Mouse (Mus musculus) spleen, embryonic (tissue): ENCODE measurements around the gene Rnf208.

Source experiments
- CTCF ChIA-PET: fragments of 350-600 bp; sonication (Branson Sonifier 250); formaldehyde crosslinking; loops from one replicate; lab custom pipeline; 2022; lab: Charles Lee

The Rnf208 gene

DNA sequence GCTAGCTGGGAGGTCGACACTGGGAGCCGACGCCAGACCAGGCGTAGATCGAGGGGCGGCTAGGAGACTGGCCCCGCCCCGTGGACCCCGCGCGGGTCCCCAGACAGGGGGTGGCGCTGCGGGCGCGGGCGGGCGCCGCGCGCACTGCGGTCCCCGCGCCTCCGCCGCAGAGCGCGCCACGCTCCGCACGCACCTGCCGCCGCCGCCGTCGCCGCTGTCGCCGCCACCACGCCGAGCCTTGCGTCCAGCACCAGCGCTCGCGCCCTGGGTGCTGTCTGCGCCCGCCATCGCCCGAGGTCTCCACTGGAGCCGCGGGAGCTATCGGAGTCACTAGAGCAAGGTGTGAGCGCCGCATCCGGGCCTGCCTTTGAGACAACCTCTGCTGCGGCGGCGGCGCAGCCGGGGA, at the start of gene Rnf208, which contains the start of gene Cysrt1:
Rnf208 (plus strand) TSS at position 155 of the 406 bp plus-strand sequence.
Cysrt1 (minus strand) TSS at position 352 of the 406 bp plus-strand sequence.
- CTCF ChIA-PET: interaction anchor here (0.6 to 1.4 kb wide), 2 partner anchors 14 to 48 kb away, joined by 3 to 4 read pairs; no protein-coding TSS in a partner anchor

DNA sequence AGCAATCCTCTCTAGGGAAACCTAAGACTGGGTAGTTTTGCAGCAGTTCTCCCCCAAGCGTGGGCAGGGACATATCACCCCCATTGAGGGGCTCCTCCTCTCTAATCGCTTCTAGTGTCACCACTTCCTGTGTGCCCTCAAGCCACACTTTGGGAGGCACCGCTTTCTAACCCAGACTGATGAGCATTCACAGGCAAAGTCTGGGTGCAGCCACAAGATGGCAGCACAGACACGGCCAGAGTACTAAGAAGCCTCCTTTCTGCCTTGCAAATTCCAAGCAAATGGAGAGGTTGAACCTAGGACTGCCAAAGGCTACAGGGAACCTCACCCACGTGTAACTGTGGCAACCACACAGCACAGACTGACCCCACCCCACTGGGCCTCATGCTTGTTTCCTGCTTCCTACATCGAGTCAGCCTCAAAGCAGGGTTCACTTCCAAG, 48.7 kb upstream of the Rnf208 start:
- CTCF ChIA-PET: interaction anchor here (0.6 to 1.7 kb wide), 6 partner anchors 13 to 99 kb away, joined by 3 to 12 read pairs (median 4); partner anchors contain the start of gene Nrarp

DNA sequence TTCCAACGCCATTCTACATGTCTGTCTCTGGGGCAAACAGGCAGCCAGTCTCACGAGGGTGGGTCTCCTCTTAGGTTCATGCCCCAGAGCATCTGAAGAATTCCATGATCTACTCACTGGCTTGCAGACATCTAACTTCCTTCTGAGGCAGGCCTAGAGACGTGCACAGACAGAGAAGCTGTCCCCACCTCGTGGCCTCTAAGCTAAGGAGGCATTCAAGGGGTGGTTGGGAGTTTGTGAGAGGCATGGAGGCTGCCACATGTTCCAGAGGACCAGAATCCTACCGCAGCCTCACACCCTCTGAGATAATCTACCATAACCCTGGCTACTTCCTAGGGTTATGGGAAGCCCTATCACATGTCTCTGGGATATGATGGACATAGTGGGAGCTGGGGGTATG, 48.0 kb upstream of the Rnf208 start:
- CTCF ChIA-PET: interaction anchor here (0.5 to 1.7 kb wide), 7 partner anchors 13 to 311 kb away, joined by 3 to 10 read pairs (median 4); partner anchors contain the start of genes Nrarp and Tprn

DNA sequence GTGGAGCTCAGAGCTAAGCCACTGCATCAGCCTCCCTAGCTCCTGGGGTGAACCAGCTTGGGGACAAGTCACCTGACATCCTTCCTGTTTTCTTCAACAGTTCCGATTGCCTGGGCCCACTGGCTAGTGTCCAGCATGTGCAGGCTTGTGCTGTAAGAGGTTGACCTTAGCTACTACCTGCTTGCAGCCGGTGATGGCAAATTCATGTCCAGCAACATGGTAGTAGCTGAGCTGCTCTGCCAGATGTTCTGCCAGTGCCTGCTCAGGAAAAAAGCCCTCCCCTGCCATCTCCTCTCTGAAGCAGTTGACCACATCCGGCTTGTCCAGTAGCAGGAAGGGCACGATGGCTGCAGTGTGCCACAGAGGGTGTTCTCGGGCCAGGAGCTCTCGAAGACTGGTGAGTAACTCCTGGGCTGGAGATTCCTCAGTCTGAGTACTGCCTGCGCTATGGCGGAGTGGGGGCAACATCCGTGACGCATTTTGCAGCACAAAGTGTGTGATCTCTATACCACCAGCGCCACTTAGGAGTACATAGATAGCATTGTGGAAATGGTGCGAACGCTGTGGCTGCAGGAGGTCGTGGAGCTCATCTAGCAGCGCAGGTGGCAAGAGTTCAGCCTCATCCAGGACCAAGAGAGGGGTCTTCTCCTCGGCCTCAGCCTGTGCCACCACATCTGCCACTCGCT, 47.4 kb upstream of the Rnf208 start:
- CTCF ChIA-PET: interaction anchor here (0.5 to 1.7 kb wide), 6 partner anchors 14 to 312 kb away, joined by 3 to 10 read pairs (median 4); partner anchors contain the start of genes Nrarp and Tprn

DNA sequence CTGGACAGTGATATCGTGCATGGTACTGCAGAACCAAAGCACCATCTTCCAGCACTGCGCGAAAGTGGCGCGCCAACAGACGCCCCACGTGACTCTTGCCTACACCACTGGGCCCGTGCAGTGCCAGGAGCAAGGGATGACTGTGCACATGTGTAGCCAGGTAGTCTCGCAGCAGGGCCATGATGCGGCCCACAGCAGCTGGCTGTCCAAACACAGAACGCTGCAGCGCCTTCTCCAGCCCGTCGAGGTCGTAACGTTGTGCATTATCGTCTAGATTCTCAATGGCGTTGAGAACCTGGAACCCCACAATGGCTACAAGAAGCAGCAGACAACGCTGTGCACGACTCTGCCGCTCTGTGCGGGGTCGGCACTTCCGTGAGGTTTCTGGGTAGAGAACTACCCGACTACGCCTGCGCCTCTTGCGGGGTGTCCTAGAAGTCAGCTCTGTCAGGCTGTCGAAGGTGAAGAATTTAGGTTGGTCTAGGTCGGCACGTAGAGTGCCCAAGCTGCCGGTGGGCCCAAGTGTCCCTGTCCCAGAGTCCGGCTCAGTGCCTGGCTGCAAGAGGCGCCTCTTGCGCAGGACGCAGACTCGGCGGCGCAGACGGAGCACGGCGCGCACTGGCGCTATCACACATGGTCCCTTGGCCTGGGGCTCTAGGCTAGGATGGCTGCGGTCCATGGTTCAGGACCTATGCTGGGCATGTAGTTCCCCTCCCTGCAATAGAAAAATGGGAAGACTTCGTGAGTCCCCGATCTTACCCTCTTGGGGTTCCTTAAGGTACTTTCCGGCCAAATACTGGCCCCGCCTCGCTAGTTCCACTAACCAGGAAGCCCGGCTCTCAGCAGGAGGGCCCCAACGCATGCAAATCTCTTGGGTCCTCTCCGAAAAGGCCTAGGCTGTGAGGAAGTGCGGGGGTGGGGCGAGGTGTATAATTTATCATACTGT, 46.6 kb upstream of the Rnf208 start:
- CTCF ChIA-PET: interaction anchor here (1.1 to 1.3 kb wide), 2 partner anchors 33 to 66 kb away, joined by 4 to 5 read pairs; no protein-coding TSS in a partner anchor

DNA sequence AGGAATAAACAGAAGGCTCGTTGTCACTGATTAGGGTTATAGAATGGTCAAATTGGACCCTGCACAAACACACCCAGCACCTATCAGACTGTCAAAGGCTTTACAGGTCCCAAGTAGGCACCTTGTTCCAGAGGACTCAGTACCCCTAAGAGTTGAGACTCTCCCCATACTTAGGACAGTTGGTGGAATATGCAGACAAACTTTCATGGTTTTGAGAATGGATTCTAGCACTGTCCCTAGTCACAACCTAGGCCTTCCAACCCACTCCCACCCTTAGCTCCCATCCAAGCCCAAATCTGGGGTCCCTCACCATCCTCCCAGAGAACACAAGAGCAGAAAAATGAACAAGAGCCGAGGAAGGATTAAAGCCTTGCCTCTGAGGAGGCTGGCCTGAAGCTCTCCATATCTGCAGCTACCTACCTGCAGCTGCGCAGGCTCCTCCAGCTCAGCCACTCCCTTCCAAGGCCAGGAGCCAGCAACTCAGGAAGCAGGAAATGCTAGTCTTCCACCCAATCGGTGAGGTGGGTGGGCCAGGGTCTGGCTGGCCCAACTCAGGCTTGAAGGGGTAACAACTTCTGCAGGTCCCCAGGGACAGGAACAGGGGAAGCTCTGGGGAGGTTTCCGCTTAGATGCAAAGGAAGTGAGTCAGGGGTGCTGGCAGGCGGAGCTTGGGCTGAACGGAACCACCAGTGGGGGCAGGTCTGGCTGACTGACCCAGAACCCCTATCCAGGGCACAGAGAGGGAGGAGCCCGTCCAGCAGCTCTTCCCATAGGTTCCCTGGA, 45.7 kb upstream of the Rnf208 start, which contains the start of gene Tor4a:
Tor4a (minus strand) TSS at position 715 of the 783 bp plus-strand sequence.
- CTCF ChIA-PET: interaction anchor here (0.5 to 1.3 kb wide), 3 partner anchors 32 to 65 kb away, joined by 4 to 11 read pairs (median 5); no protein-coding TSS in a partner anchor

DNA sequence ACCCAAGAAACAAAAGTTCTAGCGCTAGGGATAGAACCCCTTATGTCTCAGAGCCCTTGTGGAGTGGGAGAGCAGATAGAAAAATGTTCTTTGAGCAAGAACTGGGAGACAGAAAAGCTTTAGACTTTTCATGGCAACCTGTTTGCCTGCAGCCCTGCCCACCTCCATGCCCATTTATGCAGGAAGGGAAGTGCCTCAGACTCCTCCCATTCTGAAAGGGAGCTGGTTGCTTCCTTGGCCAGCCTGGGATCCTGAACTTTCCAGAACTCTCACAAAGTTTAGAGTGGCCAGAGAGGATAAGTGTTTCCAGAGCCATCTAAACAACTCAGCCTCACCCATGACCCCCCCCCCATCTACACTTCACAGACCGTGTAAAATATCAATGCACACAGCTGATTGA, 44.9 kb upstream of the Rnf208 start:
- CTCF ChIA-PET: interaction anchor here (0.5 to 1.3 kb wide), 4 partner anchors 13 to 64 kb away, joined by 3 to 11 read pairs (median 4); no protein-coding TSS in a partner anchor

DNA sequence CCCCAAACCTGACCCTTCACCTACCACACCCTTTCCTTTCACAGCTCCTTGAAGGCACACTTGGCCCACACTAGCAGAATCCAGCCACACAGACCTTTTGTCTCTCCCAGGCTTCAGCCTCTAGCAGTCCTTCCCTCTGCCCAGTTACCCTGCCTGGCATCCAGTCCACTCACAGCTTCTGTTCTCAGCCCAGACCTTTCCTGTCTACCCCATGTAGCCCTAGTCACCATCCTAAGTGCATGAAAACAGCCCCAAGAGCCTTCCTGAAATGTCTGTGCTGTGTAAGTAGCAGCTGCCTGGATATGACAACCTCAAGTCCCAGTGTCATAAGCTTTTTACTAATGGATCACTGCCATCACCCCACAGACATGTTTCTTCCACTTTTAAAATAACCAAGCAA, 44.1 kb upstream of the Rnf208 start:
- CTCF ChIA-PET: interaction anchor here (0.6 kb wide), 1 partner anchor 59 kb away, joined by 3 read pairs; no protein-coding TSS in a partner anchor

DNA sequence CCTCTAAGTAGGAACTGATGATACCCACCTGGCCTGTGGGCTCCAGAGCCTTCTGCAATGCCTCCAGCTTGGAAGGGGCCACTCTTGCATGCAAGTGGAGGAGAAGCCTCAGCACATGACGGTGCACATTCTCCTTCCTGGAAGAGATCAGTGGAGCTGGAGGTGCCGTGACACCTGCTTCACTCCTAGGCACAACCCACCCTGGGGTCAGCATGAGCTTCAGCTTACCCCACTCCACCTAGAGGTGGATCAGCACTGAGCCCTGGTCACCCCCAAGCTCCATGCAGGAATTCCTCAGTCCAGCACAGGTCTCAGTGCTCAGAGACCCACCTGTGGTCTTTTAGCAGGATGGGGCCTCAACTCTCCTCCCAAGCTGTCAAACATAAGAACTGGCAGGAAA, 41.4 kb upstream of the Rnf208 start:
- CTCF ChIA-PET: interaction anchor here (0.5 kb wide), 1 partner anchor 8 kb away, joined by 4 read pairs; no protein-coding TSS in a partner anchor

DNA sequence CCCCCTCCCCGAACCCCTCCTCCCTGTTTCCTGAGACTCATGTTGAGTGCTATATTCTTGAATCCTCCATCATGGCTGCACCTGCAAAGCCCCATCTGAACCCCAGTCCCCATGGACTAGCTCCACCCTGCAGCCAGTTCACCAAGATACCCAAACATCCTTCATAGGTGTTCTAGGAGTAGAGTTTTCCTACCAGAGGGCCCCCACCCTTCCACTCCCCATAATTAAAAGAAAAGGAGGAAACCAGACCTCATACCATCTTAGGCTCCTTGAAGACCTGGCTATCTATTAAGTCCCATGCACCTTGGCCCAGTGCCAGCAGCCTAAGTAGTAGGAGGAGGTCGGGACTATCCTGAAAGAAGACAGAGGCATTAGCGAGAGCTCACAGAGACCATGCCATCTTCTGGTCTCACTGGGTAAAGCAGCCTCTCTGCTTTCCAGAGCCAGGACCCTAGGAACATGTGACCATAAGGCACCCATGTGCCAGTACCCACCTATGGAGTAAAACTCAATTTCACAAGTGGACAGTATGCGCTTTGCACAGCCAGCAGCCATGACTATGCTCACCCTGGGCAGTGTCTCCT, 38.3 kb upstream of the Rnf208 start:
- CTCF ChIA-PET: no interaction called here

DNA sequence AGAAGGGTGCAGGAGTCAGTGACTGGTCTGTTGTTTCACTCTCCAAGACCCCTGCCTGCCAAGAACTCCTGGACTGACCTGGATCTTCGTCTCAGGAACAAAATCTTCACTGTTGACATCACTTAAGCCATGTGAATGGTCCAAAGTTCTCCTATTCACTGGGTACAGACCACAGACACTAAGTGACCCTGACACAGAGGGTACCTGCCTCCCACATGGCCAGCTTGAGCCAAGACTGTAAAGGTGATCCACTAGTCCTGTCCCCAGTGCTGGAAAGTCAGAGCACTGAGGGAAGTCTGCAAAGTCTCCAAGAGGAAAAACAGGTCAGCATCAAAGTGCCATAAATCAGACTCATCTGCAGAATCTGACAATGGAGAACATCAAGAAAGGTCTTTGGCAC, 34.5 kb upstream of the Rnf208 start:
- CTCF ChIA-PET: no interaction called here

DNA sequence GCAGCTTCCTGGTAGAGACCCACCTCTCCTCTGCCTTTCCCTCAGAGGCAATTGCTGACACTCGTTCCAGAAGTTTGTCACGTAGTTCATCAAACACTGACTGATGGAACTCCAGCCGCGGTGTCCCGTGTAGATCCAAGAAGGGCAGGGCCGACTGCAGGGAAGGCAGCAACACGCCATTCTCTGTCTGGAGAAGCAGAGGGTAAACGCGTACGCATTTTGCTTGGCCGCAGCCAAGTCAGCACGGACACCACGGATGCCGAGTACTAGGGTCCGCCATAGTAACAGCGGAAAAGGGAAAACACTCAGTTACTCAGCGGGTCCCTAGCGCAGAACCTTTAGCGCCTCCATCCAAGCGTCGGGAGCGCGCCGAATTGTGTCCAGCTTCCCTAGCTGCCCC, 31.4 kb upstream of the Rnf208 start:
- CTCF ChIA-PET: interaction anchor here (0.6 to 0.9 kb wide), 2 partner anchors 8 to 13 kb away, joined by 3 to 4 read pairs; partner anchors contain the start of gene Fam166a

DNA sequence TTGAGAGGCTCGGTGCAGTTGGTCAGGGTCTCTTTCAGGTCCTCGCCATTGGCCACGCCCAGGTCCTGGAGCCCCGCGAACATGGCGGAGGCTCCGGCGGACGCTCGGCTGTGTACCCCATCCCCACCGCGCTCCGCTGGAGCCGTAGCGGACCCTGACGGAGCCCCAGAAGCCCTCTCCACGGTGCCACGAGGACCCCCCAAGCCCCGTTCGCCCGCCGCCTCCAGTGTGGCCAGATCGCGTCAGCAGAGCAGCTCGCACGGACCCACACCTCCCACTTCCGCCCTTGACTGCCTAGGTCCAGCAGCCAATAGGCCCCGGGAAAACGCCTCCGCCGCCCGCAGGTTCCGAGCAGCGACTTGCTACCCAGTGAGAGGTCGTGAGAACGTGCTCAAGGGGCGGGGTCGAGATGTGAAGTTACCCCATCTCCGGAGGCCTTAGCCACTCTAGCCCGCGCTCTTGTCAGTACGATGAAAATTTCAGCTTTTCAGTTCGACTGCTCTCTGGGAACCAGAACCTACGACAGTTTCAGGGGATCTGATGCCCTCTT, 30.9 kb upstream of the Rnf208 start, which contains the start of gene Nelfb:
Nelfb (minus strand) TSS at position 369 of the 550 bp plus-strand sequence.
- CTCF ChIA-PET: interaction anchor here (0.6 to 1.0 kb wide), 2 partner anchors 8 to 12 kb away, joined by 3 read pairs; partner anchors contain the start of gene Fam166a

DNA sequence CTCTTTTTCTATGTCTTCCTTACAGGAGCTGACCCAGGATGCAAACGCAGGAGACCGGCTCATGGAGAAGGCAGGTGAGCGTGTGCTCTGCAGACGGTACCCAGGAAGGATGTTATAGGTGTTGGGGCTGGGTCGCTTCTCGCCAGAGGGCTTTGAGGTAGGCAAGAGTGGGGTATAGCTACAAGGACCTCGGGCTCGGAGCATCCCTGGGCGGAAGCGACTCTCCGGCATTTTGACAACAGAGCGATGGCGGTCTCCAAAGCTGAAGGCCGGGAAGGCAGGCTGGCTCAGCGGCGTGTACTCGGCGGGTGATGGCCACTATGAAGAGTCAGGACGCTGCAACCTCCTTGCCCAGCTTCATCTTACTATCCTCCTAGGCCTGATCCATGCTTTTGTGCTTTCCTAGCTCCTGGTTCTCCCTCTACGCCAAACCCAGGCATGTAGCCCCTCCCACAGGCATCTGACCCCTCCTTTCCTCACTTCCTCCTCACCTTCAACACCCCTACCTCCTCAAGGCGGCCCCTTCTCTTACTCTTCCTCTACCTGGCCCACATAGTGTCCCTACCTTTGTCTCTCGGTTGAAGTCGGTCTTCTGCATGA, 28.7 kb upstream of the Rnf208 start:
- CTCF ChIA-PET: no interaction called here

DNA sequence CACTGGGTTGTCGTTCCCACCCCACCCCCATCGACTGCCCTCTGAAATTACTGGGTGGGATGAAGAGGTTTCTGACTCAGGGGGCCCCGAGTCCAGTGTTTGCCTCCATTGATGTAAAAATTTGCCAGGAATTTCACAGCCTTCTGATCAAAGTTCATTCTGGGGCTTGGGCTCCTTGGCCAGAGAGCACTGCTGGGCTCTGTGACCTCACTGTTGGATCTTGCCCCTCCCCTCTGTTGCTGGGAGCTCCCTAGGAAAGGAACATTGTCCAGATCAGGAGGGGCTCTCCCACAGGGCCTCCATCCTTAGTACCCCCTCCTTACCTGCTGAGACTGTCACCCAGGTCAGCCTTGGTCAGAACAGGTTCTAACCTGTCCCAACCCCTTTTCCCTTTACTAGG, 27.6 kb upstream of the Rnf208 start, which contains the start of gene Stpg3:
Stpg3 (minus strand) TSS at position 194 of the 400 bp plus-strand sequence.
- CTCF ChIA-PET: no interaction called here

DNA sequence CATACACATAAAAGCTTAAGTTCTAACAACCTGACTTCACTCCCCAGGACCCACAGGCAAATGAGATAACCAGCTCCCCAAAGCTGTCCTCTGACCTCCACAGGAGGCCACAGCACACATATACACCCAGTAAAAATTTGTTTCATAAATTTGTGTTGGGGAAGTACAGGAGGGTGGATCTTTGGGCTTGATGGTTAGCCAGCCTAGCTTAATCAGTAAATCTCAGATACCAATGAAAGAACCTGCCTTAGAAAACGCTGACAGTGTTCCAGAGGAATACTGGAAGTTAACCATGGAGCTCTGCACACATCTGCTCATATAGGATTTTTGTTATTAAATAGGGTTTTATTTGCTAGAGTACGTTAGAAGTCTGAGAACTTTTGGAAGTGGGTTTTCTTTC, 24.4 kb upstream of the Rnf208 start:
- CTCF ChIA-PET: no interaction called here

DNA sequence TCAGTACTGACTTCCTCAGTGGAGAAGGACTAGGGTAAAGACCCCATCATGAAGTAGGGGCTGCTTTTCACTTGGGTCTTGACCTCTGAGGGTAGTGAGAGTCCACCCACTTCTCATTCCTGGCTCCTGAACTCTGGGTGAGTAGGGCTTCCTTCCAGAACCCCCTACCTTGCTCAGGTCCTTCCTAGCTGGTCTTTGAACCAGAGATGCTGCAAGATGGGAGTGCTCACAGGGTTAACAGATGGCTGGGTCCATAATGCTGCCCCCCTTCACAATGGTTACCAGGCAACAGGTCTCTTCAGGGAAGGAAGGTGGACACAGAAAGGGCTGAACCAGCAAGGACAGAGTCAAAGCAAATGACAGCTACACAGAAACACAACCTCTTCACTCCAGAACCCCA, 23.6 kb upstream of the Rnf208 start, which contains the start of gene Fam166a:
Fam166a (plus strand) TSS at position 301 of the 400 bp plus-strand sequence.
- CTCF ChIA-PET: interaction anchor here (1.0 kb wide), 1 partner anchor 8 kb away, joined by 3 read pairs; no protein-coding TSS in a partner anchor

DNA sequence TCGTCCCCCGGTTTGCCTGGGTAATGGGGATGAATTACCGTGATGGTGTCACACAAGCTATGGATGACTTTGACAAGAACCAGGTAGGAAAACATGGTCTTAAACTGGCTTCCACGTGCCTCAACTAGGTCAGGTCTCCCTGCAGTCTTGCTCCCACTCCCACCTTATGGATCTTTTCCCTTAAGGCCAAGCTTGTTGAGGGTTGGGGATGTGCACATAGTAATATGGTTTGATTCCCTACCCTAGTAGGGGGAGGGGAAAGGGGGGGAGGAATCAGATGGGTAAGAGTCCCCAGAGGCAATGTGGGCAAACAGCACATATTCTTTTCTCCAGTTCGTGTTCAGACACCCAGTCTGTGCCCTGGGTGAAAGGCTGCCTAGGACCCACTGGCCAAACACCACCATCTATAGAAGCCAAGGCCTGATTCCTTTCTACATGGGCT, 20.7 kb upstream of the Rnf208 start:
- CTCF ChIA-PET: interaction anchor here (1.3 kb wide), 1 partner anchor 31 kb away, joined by 4 read pairs; no protein-coding TSS in a partner anchor
